Mouse (Mus musculus): ENCODE data around the gene Cphx3. TPM values are rescaled to one million over a fixed set of nuclear protein-coding genes. Genes with fewer than 3 reads are reported as not detected.
"Not testable (repeated sequence)": the region's sequence is repeated elsewhere in the genome, so short reads cannot be mapped to it uniquely, and the experiment has no call there.

Cphx3 gene
- total RNA-seq, 2 experiments from 2014 or later = not detected

DNA sequence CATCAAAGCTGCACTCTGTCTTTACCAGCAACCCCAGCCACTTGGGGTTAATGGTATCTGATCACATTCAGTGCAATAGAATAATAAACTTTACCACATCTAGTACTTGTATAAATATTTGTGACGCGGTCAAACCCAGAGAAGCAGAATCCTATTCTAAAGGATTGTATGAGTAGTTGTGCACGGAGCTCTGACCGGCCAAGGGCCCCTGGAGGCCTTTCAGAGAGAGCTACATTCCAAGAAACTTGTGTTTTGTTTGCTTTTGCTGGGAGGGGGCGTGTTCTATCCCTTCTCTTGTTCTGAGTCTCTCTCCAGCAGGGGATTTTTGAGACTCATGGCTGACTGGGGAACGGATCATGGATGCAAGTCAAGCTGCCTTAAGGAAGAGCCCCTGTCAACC lies 92.9 kb downstream of the Cphx3 start:
- DNase-seq = not testable (repeated sequence)

DNA sequence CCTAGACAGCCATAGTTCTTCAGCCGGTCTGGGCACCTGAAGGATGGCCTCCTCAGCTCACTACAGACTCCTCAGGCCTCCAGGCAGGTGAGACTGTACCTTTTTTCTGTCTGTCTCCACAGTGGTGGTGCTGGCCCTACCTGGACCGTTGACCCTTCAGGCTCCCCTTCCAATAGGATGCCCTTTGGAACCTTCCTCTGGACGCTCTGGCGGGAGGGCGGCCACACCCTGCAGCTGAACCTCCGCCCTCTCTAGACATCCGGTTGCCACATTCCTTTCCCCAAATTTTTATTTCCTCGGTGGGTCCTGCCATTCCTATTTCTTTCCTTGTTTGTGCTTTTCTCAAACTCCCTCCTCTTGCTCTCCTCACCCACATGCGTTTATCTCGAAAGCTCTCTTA lies 99.6 kb downstream of the Cphx3 start:
- DNase-seq = not testable (repeated sequence)

DNA sequence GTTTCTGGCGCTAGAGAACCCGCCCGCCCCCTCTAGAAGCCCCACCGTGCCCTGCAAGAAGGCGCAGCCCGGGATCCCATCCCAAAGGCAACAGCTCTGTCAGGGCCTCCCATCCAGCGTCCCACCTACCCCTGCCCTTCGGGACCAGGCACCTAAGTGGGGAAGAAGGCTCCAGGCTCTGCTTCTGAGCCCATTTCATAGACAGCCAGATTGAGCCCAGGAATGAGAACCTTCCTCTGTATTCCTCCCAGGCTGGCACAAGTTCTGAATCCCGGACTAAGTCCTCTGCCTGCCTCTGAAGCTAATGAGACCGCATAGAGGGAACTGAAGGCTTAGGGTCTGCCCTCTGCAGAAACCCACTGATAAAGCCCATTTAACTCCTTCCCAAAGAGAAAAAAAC lies 100.3 kb downstream of the Cphx3 start, which contains the start of gene Plac9b:
Gene Plac9b, minus strand, starts transcription at position 101 of the 400 bp plus-strand sequence.
- DNase-seq = not testable (repeated sequence)

DNA sequence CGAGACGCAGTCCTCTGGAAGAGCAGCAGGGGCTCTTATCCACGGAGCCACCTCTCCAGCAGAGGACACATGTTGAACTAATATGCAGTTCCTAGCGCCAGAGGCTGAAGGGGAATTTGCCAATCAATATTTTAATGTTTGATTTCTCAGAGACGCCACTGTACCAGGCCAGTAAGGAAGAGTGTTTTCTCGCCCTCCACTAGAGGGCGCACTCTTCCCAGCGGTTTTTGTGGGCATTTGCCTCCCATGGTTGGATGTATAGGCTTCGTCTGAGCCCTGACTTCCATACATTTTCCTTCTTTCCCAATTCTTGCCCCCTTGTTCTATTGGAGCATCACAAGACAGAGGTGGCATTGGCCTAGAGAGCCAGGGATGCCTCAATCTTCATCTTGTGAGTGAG lies 104.5 kb downstream of the Cphx3 start:
- not testable (repeated sequence) for DNase-seq

DNA sequence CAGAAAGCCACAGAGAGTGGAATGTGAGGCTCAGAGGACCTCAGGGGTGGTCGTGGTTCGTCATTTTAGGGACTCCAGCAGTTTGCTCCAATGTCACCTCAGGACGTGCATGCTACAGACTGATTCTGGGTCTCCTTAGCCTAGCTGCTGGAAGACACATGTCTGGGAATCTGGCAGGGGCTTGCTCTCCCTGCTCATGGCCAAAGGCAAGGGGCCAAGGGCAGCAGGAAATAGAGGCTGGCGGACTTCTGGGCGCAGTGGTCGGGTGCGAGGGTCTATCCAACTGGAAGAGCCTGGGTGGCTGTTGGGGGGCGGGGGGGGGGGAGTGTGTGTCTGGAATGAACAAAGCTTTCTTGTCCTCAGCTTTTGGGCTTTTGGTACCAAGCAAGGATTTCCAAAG lies 106.3 kb downstream of the Cphx3 start:
- not testable (repeated sequence) for DNase-seq

DNA sequence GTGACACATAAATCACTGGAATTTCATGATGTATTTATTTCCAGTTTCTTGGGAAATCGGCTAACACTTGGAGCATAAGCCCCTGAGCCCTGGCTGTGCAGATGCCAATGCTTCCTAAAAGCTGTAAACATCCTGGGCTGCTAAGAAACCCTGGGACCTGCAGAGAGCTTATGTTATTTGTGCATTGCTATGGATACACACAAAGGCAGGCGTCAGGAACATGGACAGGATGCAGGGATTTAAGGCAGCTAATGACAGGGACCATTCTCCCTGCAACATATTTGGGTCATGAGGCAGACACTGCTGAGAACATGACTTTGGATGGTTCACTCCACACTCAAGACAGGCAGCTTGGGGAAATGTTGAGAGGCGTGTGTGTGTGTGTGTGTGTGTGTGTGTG lies 115.8 kb downstream of the Cphx3 start:
- not testable (repeated sequence) for DNase-seq

DNA sequence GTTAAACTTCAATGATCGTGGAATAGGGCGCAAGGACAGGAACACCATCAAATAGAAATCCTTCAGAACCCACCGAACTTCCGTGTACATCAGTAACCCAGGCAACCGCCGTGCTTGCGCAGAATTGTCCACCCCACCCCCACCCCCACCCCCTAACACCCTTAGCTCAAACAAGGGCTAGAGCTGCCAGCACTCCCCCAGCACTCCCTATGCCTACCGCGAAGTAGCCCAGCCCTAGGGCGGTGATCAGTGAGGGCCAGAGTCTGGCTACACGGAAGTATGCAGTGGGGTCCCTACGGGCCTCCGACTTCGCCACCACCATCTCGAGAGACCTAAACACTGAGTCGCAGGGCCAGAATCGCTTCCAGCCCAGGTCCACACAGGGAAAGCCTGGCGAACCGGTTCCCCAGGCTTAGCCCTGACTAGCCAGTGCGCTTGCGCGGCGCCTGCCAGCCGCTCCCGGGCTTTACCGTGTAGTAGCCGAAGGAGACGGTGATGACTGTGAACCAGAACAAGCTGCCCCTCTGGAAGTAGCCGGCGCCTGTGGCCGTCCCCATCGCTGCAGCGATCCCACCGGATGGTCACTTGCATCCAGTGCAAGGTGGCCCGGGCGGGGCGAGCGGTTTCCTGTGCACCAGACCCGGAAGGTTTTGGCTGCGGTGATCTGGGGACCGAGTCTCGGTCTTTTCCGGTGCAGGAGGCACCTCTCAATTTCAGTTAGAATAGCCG lies 124.3 kb downstream of the Cphx3 start:
- DNase-seq = not testable (repeated sequence)

DNA sequence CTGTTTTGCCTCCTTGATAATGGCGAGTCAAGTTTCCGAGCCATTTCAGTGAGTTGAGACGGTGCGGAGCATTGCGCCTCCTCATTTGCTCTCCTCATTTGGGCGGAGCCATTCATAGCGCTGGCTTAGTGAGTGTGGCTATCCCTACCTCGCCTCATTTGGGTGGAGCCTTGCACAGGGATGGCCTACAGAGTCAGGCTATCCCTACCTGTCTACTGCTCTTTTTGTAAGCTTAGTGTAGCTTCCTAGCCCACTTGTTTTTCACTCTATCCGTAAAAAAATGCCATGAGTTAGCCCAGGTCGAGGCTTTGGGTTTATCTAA lies 124.8 kb downstream of the Cphx3 start, which contains the start of gene Tmem254b:
Gene Tmem254b, minus strand, starts transcription at position 116 of the 322 bp plus-strand sequence.
- not testable (repeated sequence) for DNase-seq

DNA sequence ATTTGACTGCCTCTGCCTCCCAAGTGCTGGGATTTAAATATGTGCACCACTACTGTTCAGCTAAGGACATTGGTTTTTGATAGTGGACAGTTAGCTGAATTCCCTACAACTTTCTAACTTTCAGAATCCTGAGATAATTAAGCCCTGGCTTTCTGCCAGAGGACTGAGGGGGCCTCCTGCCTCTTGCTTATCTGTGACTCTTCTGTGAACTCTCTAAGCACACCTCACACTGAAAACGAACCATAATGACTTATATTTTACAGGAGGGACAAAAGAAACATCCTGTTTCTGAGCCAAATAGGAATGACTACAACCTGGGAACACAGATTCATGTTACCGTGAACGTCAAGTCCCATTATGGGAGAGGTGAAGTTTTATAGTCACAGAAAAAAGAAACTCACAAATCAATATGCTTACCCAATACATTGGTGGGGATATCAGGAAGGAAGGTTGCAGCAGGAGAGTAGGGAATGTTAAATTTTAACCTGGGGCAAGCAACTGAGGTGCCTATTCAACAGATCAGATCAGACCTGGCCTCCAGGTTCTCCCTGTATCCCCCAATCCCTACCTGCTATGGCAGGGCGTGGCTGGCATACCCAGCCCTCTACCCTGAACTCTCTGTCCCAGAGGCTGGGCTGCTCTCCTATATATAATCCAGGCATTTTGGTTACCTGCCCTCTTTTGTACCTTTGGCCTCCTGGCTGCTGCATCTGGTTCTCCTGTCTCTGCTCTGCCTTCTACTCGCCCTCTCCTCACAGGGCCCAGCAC lies 134.3 kb downstream of the Cphx3 start:
- not testable (repeated sequence) for DNase-seq

DNA sequence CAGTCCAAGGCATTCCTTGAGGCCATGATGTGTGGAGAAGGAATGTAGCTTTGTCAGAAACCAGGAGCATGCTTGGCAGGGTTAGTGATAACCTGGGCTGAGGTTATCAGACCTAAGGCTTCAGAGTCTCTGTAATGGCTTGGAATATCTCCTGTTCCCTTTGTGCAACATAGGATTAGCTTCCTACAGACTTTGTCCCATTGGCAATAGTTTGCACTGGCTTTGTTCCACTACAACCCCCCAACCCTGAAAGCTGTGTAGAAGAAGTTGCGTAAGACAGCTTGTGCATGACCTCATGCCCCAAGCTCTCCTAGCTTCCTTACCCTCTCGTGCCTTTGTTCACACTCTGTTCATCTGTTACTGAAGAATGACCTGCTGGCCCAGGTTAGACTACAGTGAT lies 155.1 kb downstream of the Cphx3 start:
- not testable (repeated sequence) for DNase-seq

DNA sequence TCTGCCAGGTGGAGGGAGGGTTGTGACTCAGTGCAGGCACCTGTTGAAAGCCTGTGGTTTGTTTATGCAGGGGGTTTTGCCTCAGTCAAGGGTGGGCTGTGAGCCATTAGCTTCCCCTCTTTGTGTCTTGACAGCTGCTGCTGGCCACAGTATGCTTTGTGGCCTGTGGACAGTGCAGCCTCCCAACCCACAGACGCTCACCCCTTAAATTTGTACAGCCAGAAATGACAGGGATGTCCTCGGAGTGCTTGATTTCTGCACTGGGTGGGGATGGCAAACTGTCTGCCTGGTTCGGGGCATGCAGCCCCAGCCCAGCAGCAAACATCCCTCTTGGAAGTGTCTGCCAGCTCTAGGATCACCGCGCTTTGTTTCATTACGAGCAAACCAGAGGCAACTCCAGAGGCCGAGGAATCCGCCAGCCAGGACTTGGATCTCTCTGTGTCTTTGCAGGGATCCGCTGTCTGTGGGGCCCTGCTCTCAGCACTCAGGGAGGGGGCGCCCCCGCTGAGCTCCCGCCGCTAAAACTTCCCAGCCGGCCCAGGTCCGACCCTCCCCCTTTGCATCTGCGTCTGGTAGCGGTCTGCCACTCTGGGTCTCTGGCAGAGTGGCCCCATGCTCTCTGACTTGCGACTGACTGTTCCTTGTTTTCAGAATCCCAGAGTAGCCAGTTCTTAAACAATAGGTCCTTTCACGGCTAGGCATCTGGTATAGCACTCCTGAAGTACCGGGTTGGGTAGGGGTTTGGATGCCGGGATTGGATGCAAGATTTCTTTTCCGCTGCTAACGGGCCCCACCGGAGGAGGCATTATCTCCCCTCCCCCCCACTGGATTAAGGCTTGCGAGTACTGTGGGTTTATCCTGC lies 175.9 kb downstream of the Cphx3 start, which contains the start of gene Duxbl3:
Gene Duxbl3, plus strand, starts transcription at position 207 of the 862 bp plus-strand sequence.
- DNase-seq = not testable (repeated sequence)

DNA sequence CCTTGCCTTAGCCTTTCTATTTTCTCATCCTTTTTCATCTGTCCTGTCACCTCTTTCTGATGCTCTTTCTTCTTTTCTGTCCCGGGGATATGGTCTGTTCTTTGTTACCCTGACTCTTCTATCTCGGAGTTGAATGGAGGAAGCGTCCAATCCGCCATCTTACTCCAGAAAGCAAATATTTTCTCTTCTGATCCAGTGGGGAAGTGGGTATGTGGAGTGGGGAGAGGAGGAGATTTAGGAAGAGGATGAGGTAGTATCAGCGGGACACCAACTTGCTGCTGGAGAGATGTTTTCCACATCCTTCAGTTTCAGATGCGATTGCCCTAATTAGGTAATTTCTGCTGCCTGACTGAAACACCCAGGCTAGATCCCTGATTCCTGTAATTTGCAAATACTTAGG lies 176.6 kb downstream of the Cphx3 start:
- not testable (repeated sequence) for DNase-seq

Other genes with a start within 250 kb of the Cphx3 start
- gene Anxa11, start 240.1 kb upstream of the Cphx3 start, total RNA-seq (2021) = 10 to 100 TPM; 95.6 to 97.7 TPM
- gene Plac9a, start 179.2 kb upstream of the Cphx3 start, total RNA-seq (2021) = 1 to 10 TPM; 2.5 to 6.4 TPM
- 1 to 10 TPM; 2.5 to 3.1 TPM for gene Tmem254a, start 154.6 kb upstream of the Cphx3 start, total RNA-seq (2021)
- not detected for gene Cphx1, start 144.0 kb upstream of the Cphx3 start, total RNA-seq (2021)
- gene Duxbl1, start 103.7 kb upstream of the Cphx3 start, total RNA-seq (2021) = under 1 TPM; 0.52 to 0.75 TPM
- 10 to 100 TPM; 22.1 to 34.3 TPM for gene Gm9780, start 39.6 kb upstream of the Cphx3 start, total RNA-seq (2021)
- gene Tmem254c, start 14.9 kb upstream of the Cphx3 start, total RNA-seq (2021) = 10 to 100 TPM; 17.5 to 18.6 TPM
- gene Cphx2, start 781 bp upstream of the Cphx3 start, total RNA-seq (2021) = not detected
- 1 to 10 TPM; 2.1 to 2.2 TPM for gene Duxbl2, start 36.1 kb downstream of the Cphx3 start, total RNA-seq (2021)
- 10 to 100 TPM; 77.9 to 90.8 TPM for gene Plac9b, start 100.2 kb downstream of the Cphx3 start, total RNA-seq (2021)
- 1 to 10 TPM; 3.7 to 4.0 TPM for gene Tmem254b, start 124.7 kb downstream of the Cphx3 start, total RNA-seq (2021)
- 1 to 10 TPM in 1 of 2 experiments, under 1 TPM in 1; 0.85 to 3.1 TPM for gene Duxbl3, start 175.7 kb downstream of the Cphx3 start, total RNA-seq (2021)

All from gastrocnemius, postnatal 10 days (tissue).